Mouse (Mus musculus): ENCODE measurements around the gene Cd2ap.

DNA sequence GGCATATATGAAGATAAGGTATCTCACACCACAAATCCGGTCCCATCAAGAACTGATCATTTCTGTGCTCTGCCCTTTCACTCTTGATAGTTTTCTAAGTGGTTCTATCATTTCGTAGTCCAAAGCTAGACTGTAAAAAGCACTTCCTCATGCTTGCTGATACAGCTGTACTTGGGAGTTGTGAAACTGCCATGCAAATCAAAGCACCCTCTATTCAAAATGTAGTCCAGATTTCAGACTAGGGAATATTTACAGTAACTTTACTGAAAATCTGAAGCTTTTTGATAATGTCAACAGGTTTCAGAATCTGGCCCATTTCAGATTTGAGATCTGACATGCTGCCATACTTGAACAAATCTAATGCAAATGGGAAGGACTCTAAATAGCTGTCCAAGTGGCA is 39.3 kb downstream of the Cd2ap start:
- TF ChIP-seq CTCF (IDR thresholded peaks at IDR 0.05; ENCODE audit: low read depth, low read length) (no peak), POLR2A (IDR thresholded peaks at IDR 0.05; ENCODE audit: borderline replicate concordance, low read depth, low read length) (no peak)

All from bone marrow macrophage, adult 2 months (primary cell).